Mouse (Mus musculus) megakaryocyte, embryonic 14.5 days (primary cell): ENCODE results near the gene Rbpms2.

ENCODE experiments used
- FLI1 ChIP-seq: IDR thresholded peaks from 2 replicates; pipeline ENCODE4 v1.6.1; 2012; ENCODE audit warnings: low read length, inconsistent platforms, mixed read lengths
- GATA1 ChIP-seq: IDR thresholded peaks from 3 replicates; pipeline ENCODE4 v1.6.1; 2012; ENCODE audit warnings: mixed read lengths, low read length, inconsistent platforms, borderline replicate concordance

DNA sequence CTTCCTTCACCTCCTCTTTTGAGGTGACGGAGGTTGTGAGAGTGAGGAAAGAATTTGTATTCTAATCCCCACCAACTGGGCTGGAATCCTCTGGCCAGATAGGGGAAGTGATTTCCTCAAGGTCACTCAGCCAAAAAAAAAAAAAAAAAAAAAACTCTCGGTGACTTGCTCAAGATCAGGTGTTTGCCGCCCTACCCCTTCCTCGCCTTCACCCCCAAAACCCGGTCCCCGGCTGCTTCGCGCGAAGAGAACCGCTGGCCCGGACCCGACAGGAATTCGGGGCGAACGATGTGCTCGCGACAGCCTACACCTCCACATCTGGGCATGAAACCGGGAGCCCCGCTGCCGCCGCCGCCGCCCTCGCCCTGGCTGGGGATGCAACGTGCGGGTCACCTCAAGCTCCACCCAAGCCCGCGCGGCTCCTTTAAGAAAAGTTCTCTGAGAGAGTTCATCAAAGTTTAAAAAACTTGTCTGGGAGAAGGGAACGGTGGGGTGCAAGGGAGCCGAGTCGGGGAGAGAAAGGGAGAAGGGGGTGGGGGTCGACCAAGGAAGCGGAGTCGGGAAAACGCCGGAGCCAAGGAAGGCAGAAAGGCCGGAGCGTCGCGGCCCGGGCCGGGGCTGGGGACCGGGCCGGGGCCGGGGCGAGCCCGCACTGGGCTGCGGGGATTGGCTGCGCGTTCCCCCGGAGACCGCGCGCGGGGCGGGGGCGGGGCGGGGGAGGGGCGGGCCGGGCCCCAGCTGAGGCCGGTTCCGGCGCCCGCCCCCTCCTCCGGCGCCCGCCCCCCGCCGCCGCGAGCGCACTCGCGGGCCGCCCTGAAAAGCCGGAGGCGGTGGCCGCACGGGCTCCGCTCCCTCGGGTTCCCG lies 551 bp downstream of the Rbpms2 start:
- TF ChIP-seq GATA1 (no peak), FLI1 (no peak)
